Mouse (Mus musculus): ENCODE results near the gene Leng1. TPM values are rescaled to one million over a fixed set of nuclear protein-coding genes. Genes with fewer than 3 reads are reported as not detected.

The Leng1 gene
- polyA plus RNA-seq, 1 experiment from 2014 or later = 10.5 TPM

DNA sequence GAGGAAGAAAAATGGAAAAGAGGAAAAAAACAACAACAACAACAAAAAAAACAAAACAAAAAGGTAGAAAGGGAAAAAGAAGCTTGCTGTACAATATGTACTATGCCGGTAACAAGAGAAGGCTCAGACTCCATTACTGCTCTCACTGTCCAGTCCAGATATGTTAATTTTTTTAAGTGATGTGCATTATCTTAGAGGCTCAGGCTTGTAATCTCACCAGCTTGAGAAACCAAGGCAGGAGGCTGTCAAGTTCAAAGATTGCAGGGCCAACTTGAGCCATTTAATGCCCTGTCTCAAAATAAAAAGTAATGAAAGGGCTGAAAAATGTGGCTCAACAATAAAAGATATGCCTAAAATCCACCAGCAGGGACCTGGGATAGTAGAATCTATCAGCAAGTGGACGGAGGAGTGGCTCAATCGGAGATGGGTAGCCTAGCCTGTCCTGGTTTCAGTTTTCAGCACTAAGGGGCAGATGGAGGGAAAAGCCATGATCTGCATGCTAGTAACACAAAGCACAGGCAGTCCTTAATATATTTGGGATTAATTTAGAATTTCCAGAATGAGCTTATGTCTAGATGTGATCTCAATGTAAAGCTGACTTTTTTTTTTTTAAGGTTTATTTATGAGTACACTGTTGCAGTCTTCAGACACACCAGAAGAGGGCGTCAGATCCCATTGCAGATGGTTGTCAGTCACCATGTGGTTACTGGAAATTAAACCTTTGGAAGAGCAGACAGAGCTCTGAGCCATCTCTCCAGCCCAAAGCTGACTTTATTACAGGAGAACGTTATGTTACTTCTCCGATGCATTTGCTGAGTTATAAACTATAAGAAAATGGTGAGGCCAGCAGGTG lies 49.0 kb downstream of the Leng1 start:
- DNase-seq (ENCODE audit: low spot score) (no peak), ATAC-seq (ENCODE audit: low FRiP score) (peak; percentile 3; the same call in 1 of the 2 replicates)
- peak overlapping the region; percentile 86 for H3K4me2 ChIP-seq (replicated peaks)
- peak overlapping the region; percentile 74 for H3K4me3 ChIP-seq (replicated peaks; ENCODE audit: low read length)
- 42% methylated on average over 6 of the region's 6 CpGs for WGBS
- H3K36me3 ChIP-seq (replicated peaks; ENCODE audit: control insufficient read depth, insufficient read depth) = peaks cover 30% of the 10 kb centered on the region
- no peak overlapping the region for H3K27ac ChIP-seq
- H3K9ac ChIP-seq = no peak overlapping the region
- no peaks in the 10 kb centered on the region for H3K27me3 ChIP-seq (ENCODE audit: control insufficient read depth, insufficient read depth, low read length)
- H3K9me3 ChIP-seq (ENCODE audit: control insufficient read depth, low read length) = no peaks in the 10 kb centered on the region
- peaks cover 12% of the 10 kb centered on the region for H3K4me1 ChIP-seq (replicated peaks; ENCODE audit: control insufficient read depth, insufficient read depth, low read length)

GRCm38 (mm10) chr7:3616057-3616388 lies 49.6 kb downstream of the Leng1 start, which contains the start of gene Oscar:
Gene Oscar (minus strand): TSS chr7:3616157.
- Histone ChIP-seq H3K36me3 (replicated peaks; ENCODE audit: control insufficient read depth, insufficient read depth) (peaks cover 24% of the 10 kb centered on the region), H3K9ac (no peak within 1 kb of the TSS), H3K4me3 (replicated peaks; ENCODE audit: low read length) (peak within 1 kb of the TSS; percentile 74), H3K27ac (no peak within 1 kb of the TSS), H3K27me3 (ENCODE audit: control insufficient read depth, insufficient read depth, low read length) (no peaks in the 10 kb centered on the region), H3K9me3 (ENCODE audit: control insufficient read depth, low read length) (no peaks in the 10 kb centered on the region), H3K4me1 (replicated peaks; ENCODE audit: control insufficient read depth, insufficient read depth, low read length) (peaks cover 12% of the 10 kb centered on the region), H3K4me2 (replicated peaks) (peak within 1 kb of the TSS; percentile 86)
- ATAC-seq (ENCODE audit: low FRiP score) (no peak), DNase-seq (ENCODE audit: low spot score) (no peak)
- whole genome bisulfite sequencing = 79% methylated on average over 4 of the region's 4 CpGs

GRCm38 (mm10) chr7:3614021-3614420 lies 51.6 kb downstream of the Leng1 start:
- no peak overlapping the region for H3K9ac ChIP-seq
- peaks cover 12% of the 10 kb centered on the region for H3K4me1 ChIP-seq (replicated peaks; ENCODE audit: control insufficient read depth, insufficient read depth, low read length)
- H3K36me3 ChIP-seq (replicated peaks; ENCODE audit: control insufficient read depth, insufficient read depth) = peaks cover 5% of the 10 kb centered on the region
- H3K9me3 ChIP-seq (ENCODE audit: control insufficient read depth, low read length) = no peaks in the 10 kb centered on the region
- ATAC-seq (ENCODE audit: low FRiP score) (no peak), DNase-seq (ENCODE audit: low spot score) (no peak)
- H3K27ac ChIP-seq = no peak overlapping the region
- no peaks in the 10 kb centered on the region for H3K27me3 ChIP-seq (ENCODE audit: control insufficient read depth, insufficient read depth, low read length)
- H3K4me2 ChIP-seq (replicated peaks) = no peak overlapping the region
- WGBS = 85% methylated on average over 3 of the region's 3 CpGs
- no peak overlapping the region for H3K4me3 ChIP-seq (replicated peaks; ENCODE audit: low read length)

- H3K4me1 ChIP-seq (replicated peaks; ENCODE audit: control insufficient read depth, insufficient read depth, low read length) = no peaks in the 10 kb centered on the region
- H3K36me3 ChIP-seq (replicated peaks; ENCODE audit: control insufficient read depth, insufficient read depth) = no peaks in the 10 kb centered on the region
- ATAC-seq (ENCODE audit: low FRiP score) = no peak
- DNase-seq (ENCODE audit: low spot score) = no peak
- no peaks in the 10 kb centered on the region for H3K9me3 ChIP-seq (ENCODE audit: control insufficient read depth, low read length)
- H3K27ac ChIP-seq = no peak overlapping the region
- H3K4me2 ChIP-seq (replicated peaks) = no peak overlapping the region
- 87% methylated on average over 13 of the region's 13 CpGs for WGBS
- H3K9ac ChIP-seq = no peak overlapping the region
- H3K27me3 ChIP-seq (ENCODE audit: control insufficient read depth, insufficient read depth, low read length) = no peaks in the 10 kb centered on the region
- no peak overlapping the region for H3K4me3 ChIP-seq (replicated peaks; ENCODE audit: low read length)
Observed at GRCm38 (mm10) chr7:3611006-3611405, 54.6 kb downstream of the Leng1 start.

- H3K9me3 ChIP-seq (ENCODE audit: control insufficient read depth, low read length) = no peaks in the 10 kb centered on the region
- no peaks in the 10 kb centered on the region for H3K36me3 ChIP-seq (replicated peaks; ENCODE audit: control insufficient read depth, insufficient read depth)
- no peak overlapping the region for H3K9ac ChIP-seq
- no peaks in the 10 kb centered on the region for H3K4me1 ChIP-seq (replicated peaks; ENCODE audit: control insufficient read depth, insufficient read depth, low read length)
- H3K4me2 ChIP-seq (replicated peaks) = no peak overlapping the region
- no peak for DNase-seq (ENCODE audit: low spot score)
- ATAC-seq (ENCODE audit: low FRiP score) = no peak
- H3K27ac ChIP-seq = no peak overlapping the region
- WGBS = 80% methylated on average over 3 of the region's 3 CpGs
- H3K4me3 ChIP-seq (replicated peaks; ENCODE audit: low read length) = no peak overlapping the region
- H3K27me3 ChIP-seq (ENCODE audit: control insufficient read depth, insufficient read depth, low read length) = no peaks in the 10 kb centered on the region
Observed at GRCm38 (mm10) chr7:3610437-3610836, 55.2 kb downstream of the Leng1 start.

Small RNA genes within 50 kb of the gene (microRNA-seq; reads per million reads assigned to microRNA genes)
- 3.2 reads per million, percentile 14 among the genes with 10 or more reads in this experiment for gene Mir3572

Other genes with a start within 250 kb of the Leng1 start
- gene Cacng6, start 241.6 kb downstream of the Leng1 start, polyA plus RNA-seq (2014; fragmentation: Nextera tagmentation; extraction: Ambion mirVana) = not detected in 2 replicates
- not detected in 2 replicates for gene Tarm1, start 163.2 kb downstream of the Leng1 start, polyA plus RNA-seq (2014; fragmentation: Nextera tagmentation; extraction: Ambion mirVana)
- 0.39 and 0.70 TPM in 2 replicates for gene Oscar, start 49.7 kb downstream of the Leng1 start, polyA plus RNA-seq (2014; fragmentation: Nextera tagmentation; extraction: Ambion mirVana)
- gene Ndufa3, start 48.5 kb downstream of the Leng1 start, polyA plus RNA-seq (2014; fragmentation: Nextera tagmentation; extraction: Ambion mirVana) = 503 and 642 TPM in 2 replicates
- gene Tfpt, start 35.9 kb downstream of the Leng1 start, polyA plus RNA-seq (2014; fragmentation: Nextera tagmentation; extraction: Ambion mirVana) = 27.0 and 31.7 TPM in 2 replicates
- 79.5 and 80.8 TPM in 2 replicates for gene Prpf31, start 35.9 kb downstream of the Leng1 start, polyA plus RNA-seq (2014; fragmentation: Nextera tagmentation; extraction: Ambion mirVana)
- 34.4 and 39.2 TPM in 2 replicates for gene Cnot3, start 20.6 kb downstream of the Leng1 start, polyA plus RNA-seq (2014; fragmentation: Nextera tagmentation; extraction: Ambion mirVana)
- 3.5 and 4.4 TPM in 2 replicates for gene Tmc4, start 11.7 kb upstream of the Leng1 start, polyA plus RNA-seq (2014; fragmentation: Nextera tagmentation; extraction: Ambion mirVana)
- 263 and 275 TPM in 2 replicates for gene Tsen34, start 27.0 kb upstream of the Leng1 start, polyA plus RNA-seq (2014; fragmentation: Nextera tagmentation; extraction: Ambion mirVana)
- 80.4 and 93.7 TPM in 2 replicates for gene Mboat7, start 27.7 kb upstream of the Leng1 start, polyA plus RNA-seq (2014; fragmentation: Nextera tagmentation; extraction: Ambion mirVana)
- 732 and 840 TPM in 2 replicates for gene Rps9, start 38.2 kb upstream of the Leng1 start, polyA plus RNA-seq (2014; fragmentation: Nextera tagmentation; extraction: Ambion mirVana)
- gene Pirb, start 54.6 kb upstream of the Leng1 start, polyA plus RNA-seq (2014; fragmentation: Nextera tagmentation; extraction: Ambion mirVana) = 0.23 and 0.47 TPM in 2 replicates
- not detected in 2 replicates for gene Gm15448, start 159.8 kb upstream of the Leng1 start, polyA plus RNA-seq (2014; fragmentation: Nextera tagmentation; extraction: Ambion mirVana)
- gene Pira2, start 179.2 kb upstream of the Leng1 start, polyA plus RNA-seq (2014; fragmentation: Nextera tagmentation; extraction: Ambion mirVana) = 0.13 TPM in 1 of 2 replicates, not detected in the other
- not detected in 2 replicates for gene Gm14548, start 232.3 kb upstream of the Leng1 start, polyA plus RNA-seq (2014; fragmentation: Nextera tagmentation; extraction: Ambion mirVana)
- gene Lilra6, start 249.7 kb upstream of the Leng1 start, polyA plus RNA-seq (2014; fragmentation: Nextera tagmentation; extraction: Ambion mirVana) = not detected in 2 replicates